Mouse (Mus musculus) embryonic stem cell, embryonic (primary cell): ENCODE results near the gene Npas3.

Experiments
- CTCF ChIA-PET, 4 experiments: fragments of 300-600 bp in 2 of 4; fragments of 350-600 bp in 2 of 4; sonication (Branson Sonifier 250); formaldehyde crosslinking; loops; one replicate each; lab custom pipeline; 2022; ENCODE audit warnings: inconsistent platforms in 2 of 4; lab: Charles Lee
- POLR2A ChIA-PET, 4 experiments: fragments of 300-600 bp in 2 of 4; fragments of 350-600 bp in 2 of 4; sonication (Branson Sonifier 250); formaldehyde crosslinking; loops; one replicate each; lab custom pipeline; 2022; ENCODE audit warnings: antibody characterized with exemption in 4 of 4, inconsistent platforms in 1 of 4; lab: Charles Lee

The Npas3 gene

DNA sequence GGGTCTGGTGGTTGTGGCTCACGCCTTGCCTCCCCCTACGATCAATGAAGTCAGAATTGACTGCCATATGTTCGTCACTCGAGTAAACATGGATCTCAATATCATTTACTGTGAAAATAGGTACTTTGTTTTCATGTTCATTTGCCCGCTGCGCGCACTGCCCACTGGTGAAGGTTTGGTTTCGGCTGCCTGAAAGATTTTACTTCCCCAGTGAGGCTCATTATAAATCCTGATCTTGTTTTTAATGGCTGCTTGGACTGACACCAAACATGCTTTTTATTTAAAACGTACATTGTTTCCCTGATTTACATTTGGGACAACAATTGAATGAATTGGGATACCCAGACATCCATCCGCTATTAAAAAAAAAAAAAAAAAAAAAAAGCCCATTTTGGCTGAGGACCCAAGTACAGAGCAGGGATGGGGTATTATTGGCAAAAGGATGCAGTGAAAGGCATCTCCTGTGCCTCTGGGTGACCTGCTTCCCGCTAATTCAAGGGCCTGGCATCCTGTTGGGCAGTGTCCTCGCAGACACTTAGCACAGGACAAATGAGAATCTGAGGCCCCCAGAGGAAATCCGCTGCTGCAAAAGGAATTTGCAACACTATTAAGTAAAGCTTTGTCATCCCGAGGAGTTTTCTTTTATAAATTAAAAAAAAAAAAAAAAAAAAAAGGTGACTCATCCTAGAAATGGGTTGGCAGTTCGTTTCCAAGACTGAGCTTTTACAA, 796.3 kb downstream of the Npas3 start:
- CTCF ChIA-PET = interaction anchor here in 1 of 4 experiments (0.6 to 0.7 kb wide), 2 partner anchors 12 to 291 kb away, joined by 3 read pairs; no protein-coding TSS in a partner anchor
- POLR2A ChIA-PET = interaction anchor here in 1 of 4 experiments (0.6 to 1.0 kb wide), 2 partner anchors 82 to 639 kb away, joined by 3 to 4 read pairs; no protein-coding TSS in a partner anchor

DNA sequence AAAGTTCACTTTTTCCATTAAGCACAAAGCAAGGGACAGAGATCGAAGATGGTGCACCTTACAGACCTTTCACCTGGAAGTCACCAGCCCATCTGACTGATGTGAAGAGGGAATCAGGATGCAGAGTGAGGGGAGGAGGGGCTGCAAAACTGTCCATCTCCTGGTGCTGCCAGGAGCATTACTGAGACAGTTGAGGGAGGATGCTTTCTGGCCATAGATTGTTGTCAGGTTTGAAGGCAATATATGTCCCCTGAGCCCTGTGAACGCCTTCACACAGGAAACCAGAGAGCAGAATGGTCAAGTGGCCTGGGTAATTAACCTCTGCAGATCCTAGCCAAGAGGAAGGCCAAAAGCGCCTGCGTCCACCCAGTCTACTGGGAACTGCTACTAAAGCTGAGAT, 796.9 kb downstream of the Npas3 start:
- ChIA-PET CTCF (interaction anchor here in 1 of 4 experiments (0.6 to 0.7 kb wide), 2 partner anchors 11 to 292 kb away, joined by 3 read pairs; no protein-coding TSS in a partner anchor), POLR2A (interaction anchor here in 1 of 4 experiments (0.6 to 1.0 kb wide), 2 partner anchors 81 to 640 kb away, joined by 3 to 4 read pairs; no protein-coding TSS in a partner anchor)

- ChIA-PET POLR2A (interaction anchor here in 3 of 4 experiments (0.5 to 1.5 kb wide), 8 partner anchors 10 to 598 kb away, joined by 3 to 6 read pairs (median 4); no protein-coding TSS in a partner anchor), CTCF (interaction anchor here (0.5 to 2.0 kb wide), 5 partner anchors 14 to 147 kb away, joined by 3 to 10 read pairs (median 6); no protein-coding TSS in a partner anchor)
These were observed 798.3 kb downstream of the Npas3 start for GRCm38 (mm10) chr12:54046824-54047223.

GRCm38 (mm10) chr12:54048126-54048525, 799.6 kb downstream of the Npas3 start:
- CTCF ChIA-PET = interaction anchor here in 2 of 4 experiments (0.6 to 2.0 kb wide), 3 partner anchors 13 to 783 kb away, joined by 3 to 5 read pairs (median 5); no protein-coding TSS in a partner anchor

GRCm38 (mm10) chr12:54049926-54050325, 801.4 kb downstream of the Npas3 start:
- CTCF ChIA-PET = no interaction called here
- POLR2A ChIA-PET = no interaction called here

More at GRCm38 (mm10) chr12:54048126-54048525, 799.6 kb downstream of the Npas3 start:
- POLR2A ChIA-PET = no interaction called here

DNA sequence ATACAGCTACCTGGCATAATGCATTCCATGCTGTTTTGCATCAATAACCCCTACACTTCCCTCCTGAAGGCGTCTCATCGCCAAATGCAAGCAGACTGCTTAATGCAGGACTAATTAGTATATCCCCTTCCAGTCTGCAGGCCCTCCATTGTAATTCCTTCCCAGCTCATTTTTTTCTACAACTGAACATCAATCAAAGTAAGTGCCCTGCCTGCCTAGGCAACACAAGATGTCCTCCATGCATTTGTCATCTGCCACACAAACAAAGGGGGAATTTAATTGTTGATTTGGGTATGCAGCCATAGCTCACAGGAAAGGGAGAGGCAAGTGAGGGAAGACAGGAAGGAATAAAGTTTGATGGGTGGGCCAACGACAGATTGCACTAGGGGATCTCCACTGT, 804.5 kb downstream of the Npas3 start:
- POLR2A ChIA-PET = interaction anchor here in 1 of 4 experiments (0.6 kb wide), 1 partner anchor 522 kb away, joined by 3 read pairs; no protein-coding TSS in a partner anchor
- CTCF ChIA-PET = interaction anchor here in 2 of 4 experiments (0.7 kb wide), 2 partner anchors 8 to 264 kb away, joined by 3 to 4 read pairs; no protein-coding TSS in a partner anchor

- CTCF ChIA-PET = no interaction called here
- POLR2A ChIA-PET = interaction anchor here in 1 of 4 experiments (0.6 kb wide), 1 partner anchor 521 kb away, joined by 3 read pairs; no protein-coding TSS in a partner anchor
These were observed 805.1 kb downstream of the Npas3 start for GRCm38 (mm10) chr12:54053598-54053997.

DNA sequence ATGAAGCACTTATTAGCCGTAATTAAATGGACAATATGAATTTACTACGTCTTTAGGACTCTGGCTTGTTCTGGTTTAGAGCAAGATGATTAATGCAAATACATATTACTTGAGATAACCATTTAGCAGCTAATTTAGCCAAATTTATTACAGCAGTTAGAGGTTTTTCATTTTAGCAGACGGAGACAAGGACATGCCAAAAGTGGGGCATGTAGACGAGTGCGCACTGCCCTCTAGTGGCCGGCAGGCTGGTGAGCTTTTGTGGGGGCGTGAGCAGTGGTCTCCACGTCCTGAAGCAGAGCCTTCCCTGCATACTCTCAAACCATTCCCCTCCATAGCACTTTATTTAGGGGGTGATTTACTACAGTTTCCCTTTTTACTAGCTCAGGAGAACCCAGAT, 812.3 kb downstream of the Npas3 start:
- ChIA-PET CTCF (interaction anchor here (0.5 to 2.3 kb wide), 21 partner anchors 8 to 1150 kb away, joined by 3 to 10 read pairs (median 3); no protein-coding TSS in a partner anchor), POLR2A (interaction anchor here in 3 of 4 experiments (0.6 to 1.1 kb wide), 4 partner anchors 17 to 1833 kb away, joined by 4 to 8 read pairs (median 4); no protein-coding TSS in a partner anchor)

- POLR2A ChIA-PET = interaction anchor here in 3 of 4 experiments (0.6 to 1.1 kb wide), 4 partner anchors 17 to 1833 kb away, joined by 4 to 8 read pairs (median 4); no protein-coding TSS in a partner anchor
- CTCF ChIA-PET = interaction anchor here (0.5 to 2.3 kb wide), 23 partner anchors 8 to 1570 kb away, joined by 3 to 12 read pairs (median 3); no protein-coding TSS in a partner anchor
These were observed 812.7 kb downstream of the Npas3 start for GRCm38 (mm10) chr12:54061168-54061567.

GRCm38 (mm10) chr12:54064986-54065385, 816.5 kb downstream of the Npas3 start:
- CTCF ChIA-PET = no interaction called here
- POLR2A ChIA-PET = no interaction called here

GRCm38 (mm10) chr12:54065607-54066006, 817.1 kb downstream of the Npas3 start:
- CTCF ChIA-PET = no interaction called here
- POLR2A ChIA-PET = interaction anchor here in 1 of 4 experiments (0.6 kb wide), 1 partner anchor 19 kb away, joined by 4 read pairs; no protein-coding TSS in a partner anchor

GRCm38 (mm10) chr12:54067419-54067818, 818.9 kb downstream of the Npas3 start:
- CTCF ChIA-PET = interaction anchor here in 1 of 4 experiments (0.5 kb wide), 1 partner anchor 1667 kb away, joined by 4 read pairs; no protein-coding TSS in a partner anchor

GRCm38 (mm10) chr12:54067886-54068756, 819.6 kb downstream of the Npas3 start:
- ChIA-PET CTCF (interaction anchor here in 1 of 4 experiments (0.5 kb wide), 1 partner anchor 1668 kb away, joined by 4 read pairs; no protein-coding TSS in a partner anchor), POLR2A (interaction anchor here in 2 of 4 experiments (0.6 to 2.0 kb wide), 2 partner anchors 58 to 977 kb away, joined by 3 to 6 read pairs; no protein-coding TSS in a partner anchor)

More at GRCm38 (mm10) chr12:54067419-54067818, 818.9 kb downstream of the Npas3 start:
- POLR2A ChIA-PET = interaction anchor here in 2 of 4 experiments (0.6 to 2.0 kb wide), 4 partner anchors 59 to 977 kb away, joined by 3 to 6 read pairs (median 4); partner anchors contain the start of gene Egln3 (in 1 of the 2)

DNA sequence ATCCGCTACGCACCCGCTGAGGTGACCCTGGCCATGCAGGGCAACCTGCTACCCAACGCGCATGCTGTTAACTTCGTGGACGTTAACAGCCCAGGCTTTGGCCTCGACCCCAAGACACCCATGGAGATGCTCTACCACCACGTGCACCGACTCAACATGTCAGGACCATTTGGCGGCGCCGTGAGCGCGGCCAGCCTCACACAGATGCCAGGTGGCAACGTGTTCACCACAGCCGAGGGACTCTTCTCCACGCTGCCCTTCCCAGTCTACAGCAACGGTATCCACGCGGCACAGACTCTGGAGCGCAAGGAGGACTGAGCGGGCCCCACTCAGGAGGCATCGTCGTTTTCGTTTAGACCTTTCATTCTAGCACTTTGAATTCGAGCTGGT, 820.3 kb downstream of the Npas3 start:
- ChIA-PET CTCF (no interaction called here), POLR2A (no interaction called here)

GRCm38 (mm10) chr12:54074012-54074411, 825.5 kb downstream of the Npas3 start:
- ChIA-PET POLR2A (no interaction called here), CTCF (interaction anchor here in 1 of 4 experiments (1.8 kb wide), 1 partner anchor 13 kb away, joined by 4 read pairs; no protein-coding TSS in a partner anchor)

DNA sequence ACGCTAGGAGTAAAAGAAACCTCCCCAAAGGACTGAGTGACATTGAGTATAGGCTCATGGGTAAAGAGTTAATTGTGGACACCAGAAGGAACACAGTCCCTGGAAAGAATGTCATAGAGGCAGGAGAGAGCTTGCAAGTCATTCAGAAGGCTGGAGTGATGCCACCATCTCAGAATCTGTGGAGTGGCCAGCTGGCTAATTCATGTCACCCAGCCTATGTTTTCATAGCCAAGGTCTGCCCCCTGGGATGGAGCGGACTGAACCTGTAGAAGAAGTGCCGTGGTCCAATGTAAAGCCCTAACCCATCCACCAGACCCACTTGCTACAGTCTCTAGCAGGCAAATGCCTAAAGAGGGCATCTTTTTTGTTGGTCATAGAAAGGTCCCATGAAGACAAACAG, 832.5 kb downstream of the Npas3 start:
- ChIA-PET POLR2A (interaction anchor here in 1 of 4 experiments (0.6 kb wide), 1 partner anchor 246 kb away, joined by 4 read pairs; no protein-coding TSS in a partner anchor), CTCF (interaction anchor here in 1 of 4 experiments (0.6 kb wide), 1 partner anchor 896 kb away, joined by 3 read pairs; no protein-coding TSS in a partner anchor)

- ChIA-PET CTCF (no interaction called here), POLR2A (interaction anchor here in 2 of 4 experiments (0.6 to 1.6 kb wide), 5 partner anchors 17 to 128 kb away, joined by 3 to 4 read pairs (median 3); no protein-coding TSS in a partner anchor)
These were observed 845.3 kb downstream of the Npas3 start for GRCm38 (mm10) chr12:54093729-54094128.
